Mouse (Mus musculus): Measurements from ENCODE around the gene Tm6sf1. TPM values are rescaled to one million over a fixed set of nuclear protein-coding genes. Genes with fewer than 3 reads are reported as not detected.
"Not testable (repeated sequence)": the region's sequence is repeated elsewhere in the genome, so short reads cannot be mapped to it uniquely, and the experiment has no call there.

Gene Tm6sf1
- 147 and 181 TPM in 2 replicates for total RNA-seq (2017)

GRCm38 (mm10) chr7:81858968-81859721, at the start of gene Tm6sf1:
Tm6sf1 (plus strand) TSS chr7:81859001.
- no peak for ATAC-seq (ENCODE audit: extremely low read depth, insufficient number of reproducible peaks, low FRiP score, poor library complexity, severe bottlenecking)

GRCm38 (mm10) chr7:81824906-81825305, 33.9 kb upstream of the Tm6sf1 start:
- ATAC-seq (ENCODE audit: extremely low read depth, insufficient number of reproducible peaks, low FRiP score, poor library complexity, severe bottlenecking), result no peak

DNA sequence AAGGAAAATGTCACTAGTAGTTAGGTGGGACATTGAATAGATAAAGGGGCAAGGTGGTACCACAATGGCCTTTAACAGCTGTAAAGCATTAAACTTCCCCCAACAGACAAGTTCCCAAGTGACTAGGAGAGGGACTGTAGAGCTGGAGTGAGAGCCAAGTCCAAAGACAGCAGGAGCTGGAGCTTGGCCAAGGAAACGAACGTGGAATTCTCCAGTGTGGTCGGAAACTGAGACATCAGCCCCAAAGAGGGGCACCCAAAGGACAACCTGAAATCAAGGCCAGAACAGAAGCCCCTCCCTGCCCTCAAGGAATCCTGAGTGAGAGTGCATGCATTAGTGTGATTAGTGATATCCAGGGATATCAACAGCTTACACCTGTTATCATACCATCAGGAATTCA, 33.4 kb upstream of the Tm6sf1 start:
- ATAC-seq (ENCODE audit: extremely low read depth, insufficient number of reproducible peaks, low FRiP score, poor library complexity, severe bottlenecking), result no peak

DNA sequence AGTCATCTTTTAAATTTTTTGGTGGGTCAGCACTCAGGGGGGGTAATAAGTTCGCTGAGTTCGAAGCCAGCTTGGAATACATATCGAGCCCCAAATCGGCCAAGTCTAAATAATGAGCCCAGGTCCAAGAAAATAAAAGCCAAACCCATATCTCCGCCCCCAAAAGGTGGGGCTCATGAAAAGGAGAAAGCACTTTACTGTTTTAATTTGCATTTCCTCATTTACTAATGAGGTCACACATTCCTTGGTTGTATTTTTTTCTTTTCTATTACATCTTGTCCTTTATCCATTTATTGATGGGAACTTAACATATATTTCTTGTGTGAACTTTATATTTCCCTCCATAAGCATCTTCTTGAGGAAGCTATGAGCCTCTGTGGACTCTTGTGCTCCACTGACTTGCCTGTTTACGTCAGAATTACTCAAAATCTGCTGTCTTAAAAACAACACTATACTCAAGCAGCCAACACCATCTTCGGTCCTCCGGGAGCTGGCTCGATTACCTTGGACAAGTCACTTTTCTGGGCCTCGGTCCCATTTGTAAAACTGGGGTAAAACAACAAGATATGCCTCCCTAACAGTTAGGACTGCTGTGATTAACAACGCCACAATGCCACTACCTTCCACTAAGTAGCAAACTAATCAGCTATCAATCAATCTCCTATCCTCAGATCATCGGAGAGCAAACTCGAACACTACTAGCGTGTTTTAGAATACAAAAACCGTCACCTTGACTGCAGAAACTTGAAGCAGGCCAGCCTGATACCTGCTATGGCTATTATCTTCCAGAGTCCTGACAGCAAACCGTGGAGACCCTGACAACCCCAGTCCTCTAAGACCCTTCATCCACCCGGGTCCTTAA, 30.8 kb upstream of the Tm6sf1 start:
- no peak for ATAC-seq (ENCODE audit: extremely low read depth, insufficient number of reproducible peaks, low FRiP score, poor library complexity, severe bottlenecking)

DNA sequence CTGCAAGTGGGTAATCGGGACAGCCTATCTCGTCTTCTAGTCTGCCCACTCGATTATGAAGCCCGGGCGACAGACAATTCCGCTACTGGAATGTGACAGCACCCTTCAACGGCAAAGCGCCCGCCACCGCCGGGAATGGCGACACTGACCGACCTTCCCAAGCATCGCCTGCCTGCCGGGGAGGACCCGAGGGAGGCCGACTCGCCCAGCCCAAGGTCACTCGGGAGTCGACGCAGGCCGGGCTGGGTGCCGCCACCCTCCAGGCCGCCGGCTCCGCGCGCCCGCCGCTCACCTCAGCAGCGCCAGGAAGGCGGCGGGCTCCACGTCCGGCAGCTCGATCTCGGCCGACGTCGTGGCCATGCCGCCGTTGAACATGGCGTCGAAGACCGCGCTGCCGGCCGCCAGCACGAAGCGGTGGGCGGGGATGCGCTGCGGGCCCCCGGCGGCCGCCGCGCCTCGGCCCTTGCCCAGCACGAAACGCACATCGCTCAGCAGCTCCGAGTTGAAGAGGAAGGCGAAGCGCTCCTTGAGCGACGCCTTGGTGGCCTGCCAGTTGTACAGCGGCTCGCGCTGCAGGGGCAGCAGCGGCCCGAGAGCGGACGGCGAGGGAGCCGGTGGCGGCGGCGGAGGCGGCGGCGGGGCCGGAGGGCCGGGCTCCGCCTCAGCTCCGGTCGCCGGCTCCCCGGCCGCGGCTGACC, 30.0 kb upstream of the Tm6sf1 start:
- peak; percentile 40 for ATAC-seq (ENCODE audit: extremely low read depth, insufficient number of reproducible peaks, low FRiP score, poor library complexity, severe bottlenecking)

GRCm38 (mm10) chr7:81829379-81829894, 29.4 kb upstream of the Tm6sf1 start, which contains the start of gene Btbd1:
Btbd1 (minus strand) TSS chr7:81829431.
- ATAC-seq (ENCODE audit: extremely low read depth, insufficient number of reproducible peaks, low FRiP score, poor library complexity, severe bottlenecking), result peak; percentile 65

- ATAC-seq (ENCODE audit: extremely low read depth, insufficient number of reproducible peaks, low FRiP score, poor library complexity, severe bottlenecking), result no peak
Measured at GRCm38 (mm10) chr7:81834847-81835246, 24.0 kb upstream of the Tm6sf1 start.

DNA sequence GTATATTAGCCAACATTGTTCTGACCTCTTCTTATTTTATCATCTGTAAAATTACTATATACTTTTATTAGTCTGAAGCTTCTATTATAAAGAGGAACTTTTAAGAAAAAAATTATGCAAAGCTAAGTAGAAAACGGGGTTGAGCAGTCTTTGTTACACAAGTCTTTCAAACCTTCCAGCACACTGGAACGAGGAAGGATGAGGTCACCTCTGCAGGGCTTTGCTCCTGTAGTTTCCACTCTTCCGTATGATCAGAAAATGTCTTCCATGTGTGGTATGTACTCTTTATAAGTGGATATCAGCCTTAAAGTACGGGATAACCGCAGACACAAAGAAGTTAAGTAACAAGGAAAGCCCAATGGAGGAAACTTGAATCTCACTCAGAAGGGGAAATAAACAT, 23.4 kb upstream of the Tm6sf1 start:
- ATAC-seq (ENCODE audit: extremely low read depth, insufficient number of reproducible peaks, low FRiP score, poor library complexity, severe bottlenecking), result no peak

DNA sequence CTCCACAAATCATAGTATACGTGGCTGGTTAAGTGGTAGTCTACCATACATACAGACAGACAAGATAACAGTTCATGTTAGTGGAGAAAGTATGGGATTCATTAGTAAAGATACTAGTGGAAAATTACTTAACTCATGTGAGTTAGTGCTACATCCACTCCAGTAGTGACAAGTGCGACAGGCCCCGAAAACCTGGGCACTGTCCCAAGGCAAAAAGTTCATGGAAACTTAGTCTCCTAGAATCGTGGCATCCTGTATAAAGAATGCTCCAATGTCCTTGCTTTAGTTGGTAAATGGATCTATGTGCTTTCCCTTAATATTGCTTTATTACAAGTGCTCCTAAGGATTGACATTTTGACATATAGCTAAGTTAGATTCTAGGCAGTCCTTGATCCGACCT, 21.0 kb upstream of the Tm6sf1 start:
- not testable (repeated sequence) for ATAC-seq (ENCODE audit: extremely low read depth, insufficient number of reproducible peaks, low FRiP score, poor library complexity, severe bottlenecking)

DNA sequence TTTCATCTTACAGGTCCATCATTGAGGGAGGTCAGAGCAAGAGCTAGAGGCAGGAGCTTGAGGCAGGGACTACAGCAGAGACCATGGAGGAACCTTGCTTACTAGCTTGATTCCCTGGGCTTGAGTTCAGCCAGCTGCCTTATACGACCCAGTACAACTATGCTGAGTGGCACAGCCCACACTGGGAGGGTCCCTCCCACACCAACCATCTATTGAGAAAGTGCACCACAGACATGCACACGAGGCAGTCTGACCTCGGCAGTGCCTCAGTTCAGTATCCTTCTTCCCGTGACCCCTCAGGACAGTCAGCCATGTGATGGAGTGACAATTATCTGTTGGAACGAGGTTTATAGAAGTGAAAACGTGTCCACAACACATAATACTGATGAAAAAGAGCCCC, 19.1 kb upstream of the Tm6sf1 start:
- ATAC-seq (ENCODE audit: extremely low read depth, insufficient number of reproducible peaks, low FRiP score, poor library complexity, severe bottlenecking), result no peak

- no peak for ATAC-seq (ENCODE audit: extremely low read depth, insufficient number of reproducible peaks, low FRiP score, poor library complexity, severe bottlenecking)
Measured at GRCm38 (mm10) chr7:81840661-81841181, 18.1 kb upstream of the Tm6sf1 start.

DNA sequence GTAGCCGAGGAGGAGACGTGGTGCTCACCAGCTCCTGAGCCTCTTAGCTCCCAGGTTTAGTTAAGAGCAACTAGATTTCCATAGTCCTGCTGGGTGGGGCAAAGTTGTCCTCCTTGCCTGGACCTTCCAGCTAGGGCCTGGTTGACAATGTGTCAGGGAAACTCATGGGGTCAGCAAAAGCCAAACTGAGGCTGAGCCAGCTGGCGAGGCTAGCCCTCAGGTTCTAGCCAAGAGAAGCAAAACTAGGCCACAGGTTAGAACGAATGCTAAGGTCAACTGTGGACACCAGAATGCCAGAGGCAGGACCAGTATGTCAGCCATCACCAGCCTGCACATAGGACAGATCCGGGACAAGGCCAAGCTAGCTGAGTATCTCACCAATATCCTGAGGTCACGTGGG, 17.4 kb upstream of the Tm6sf1 start:
- ATAC-seq (ENCODE audit: extremely low read depth, insufficient number of reproducible peaks, low FRiP score, poor library complexity, severe bottlenecking), result peak; percentile 13; the same call in 1 of the 2 replicates

GRCm38 (mm10) chr7:81842141-81842540, 16.7 kb upstream of the Tm6sf1 start:
- no peak for ATAC-seq (ENCODE audit: extremely low read depth, insufficient number of reproducible peaks, low FRiP score, poor library complexity, severe bottlenecking)

GRCm38 (mm10) chr7:81842998-81843397, 15.8 kb upstream of the Tm6sf1 start:
- no peak for ATAC-seq (ENCODE audit: extremely low read depth, insufficient number of reproducible peaks, low FRiP score, poor library complexity, severe bottlenecking)

- no peak for ATAC-seq (ENCODE audit: extremely low read depth, insufficient number of reproducible peaks, low FRiP score, poor library complexity, severe bottlenecking)
Measured at GRCm38 (mm10) chr7:81843903-81844302, 14.9 kb upstream of the Tm6sf1 start.

GRCm38 (mm10) chr7:81844801-81845200, 14.0 kb upstream of the Tm6sf1 start:
- no peak for ATAC-seq (ENCODE audit: extremely low read depth, insufficient number of reproducible peaks, low FRiP score, poor library complexity, severe bottlenecking)

- ATAC-seq (ENCODE audit: extremely low read depth, insufficient number of reproducible peaks, low FRiP score, poor library complexity, severe bottlenecking), result no peak
Measured at GRCm38 (mm10) chr7:81845313-81845712, 13.5 kb upstream of the Tm6sf1 start.

- ATAC-seq (ENCODE audit: extremely low read depth, insufficient number of reproducible peaks, low FRiP score, poor library complexity, severe bottlenecking), result no peak
Measured at GRCm38 (mm10) chr7:81846008-81846407, 12.8 kb upstream of the Tm6sf1 start.

GRCm38 (mm10) chr7:81847010-81847409, 11.8 kb upstream of the Tm6sf1 start:
- ATAC-seq (ENCODE audit: extremely low read depth, insufficient number of reproducible peaks, low FRiP score, poor library complexity, severe bottlenecking), result no peak
